Mouse (Mus musculus) left cerebral cortex, adult 9 months (tissue): ENCODE measurements around the gene Mmp14.

Experiments
- DNase-seq, 2 experiments: peaks; one replicate each; pipeline ENCODE4 v3.0.0; 2022; ENCODE audit warnings: low spot score in 2 of 2

Gene Mmp14

DNA sequence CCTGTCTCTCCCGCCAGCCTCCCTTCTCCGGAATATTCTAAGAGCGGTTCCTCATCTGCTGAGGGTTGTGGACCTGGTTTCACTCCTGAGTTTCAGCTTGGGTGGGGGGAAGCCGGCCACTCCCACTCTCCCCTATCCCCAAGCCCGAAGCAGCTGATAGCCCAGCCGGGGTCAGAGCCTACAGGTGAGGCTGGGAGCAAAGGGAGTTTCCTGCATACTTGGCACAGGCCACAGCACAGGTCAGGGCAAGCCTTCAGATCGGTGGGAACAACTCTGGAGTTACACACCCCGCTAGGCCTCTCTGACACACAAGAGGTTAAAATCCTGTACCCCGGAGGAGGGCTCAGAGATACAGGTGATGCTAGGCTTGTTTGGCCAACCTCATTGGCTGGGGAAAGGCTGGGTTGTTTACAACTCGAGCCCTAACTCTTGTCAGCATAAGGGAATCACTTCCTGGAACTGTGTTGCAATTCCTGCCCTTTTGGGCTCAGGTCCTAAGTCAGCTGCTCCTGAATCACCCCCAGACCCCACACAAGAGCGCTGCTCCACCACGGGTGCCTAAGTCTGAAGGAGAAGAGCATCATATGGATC, 2.6 kb downstream of the Mmp14 start:
- no peak for DNase-seq

DNA sequence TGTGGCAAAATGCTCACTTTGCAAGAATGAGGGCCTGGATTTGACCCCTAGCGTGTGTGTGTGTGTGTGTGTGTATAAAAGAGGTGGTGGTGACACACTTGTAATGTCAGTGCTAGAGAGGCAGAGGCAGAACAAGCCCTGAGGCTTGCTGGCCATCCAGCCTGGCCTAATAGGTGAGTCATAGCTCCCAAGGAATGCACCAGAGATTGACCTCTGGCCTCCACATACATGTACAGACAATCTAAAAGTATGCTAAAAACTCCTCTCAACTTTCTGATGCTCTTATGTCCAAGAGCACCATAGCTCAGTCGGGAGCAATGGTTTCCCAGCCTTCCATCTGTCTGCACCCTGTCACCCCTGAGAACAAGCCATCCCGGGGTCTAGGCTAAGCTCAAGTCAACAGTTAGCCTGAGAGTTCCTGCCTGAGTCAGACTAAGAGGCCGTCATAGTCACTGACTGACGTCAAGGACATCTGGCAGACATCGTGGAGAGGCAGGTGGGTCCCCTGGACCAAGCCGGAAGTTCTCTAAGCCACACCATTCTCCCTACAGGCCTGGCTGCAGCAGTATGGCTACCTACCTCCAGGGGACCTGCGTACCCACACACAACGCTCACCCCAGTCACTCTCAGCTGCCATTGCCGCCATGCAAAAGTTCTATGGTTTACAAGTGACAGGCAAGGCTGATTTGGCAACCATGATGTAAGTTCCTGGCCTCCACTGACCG, 3.9 kb downstream of the Mmp14 start:
- no peak for DNase-seq

DNA sequence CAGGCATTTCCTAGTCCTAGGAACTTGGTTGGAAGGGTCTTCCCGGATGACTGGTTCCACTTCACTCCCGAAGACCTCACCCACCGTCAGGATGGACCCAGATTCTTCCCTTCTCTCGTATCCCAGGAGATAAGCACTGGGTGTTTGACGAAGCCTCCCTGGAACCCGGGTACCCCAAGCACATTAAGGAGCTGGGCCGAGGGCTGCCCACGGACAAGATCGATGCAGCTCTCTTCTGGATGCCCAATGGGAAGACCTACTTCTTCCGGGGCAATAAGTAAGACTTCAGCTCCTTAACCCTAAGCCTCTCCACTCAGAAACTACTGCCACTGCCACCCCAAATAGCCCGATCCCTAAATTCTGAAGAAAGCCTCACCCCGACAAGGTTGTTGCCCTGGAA, 7.7 kb downstream of the Mmp14 start:
- no peak for DNase-seq

DNA sequence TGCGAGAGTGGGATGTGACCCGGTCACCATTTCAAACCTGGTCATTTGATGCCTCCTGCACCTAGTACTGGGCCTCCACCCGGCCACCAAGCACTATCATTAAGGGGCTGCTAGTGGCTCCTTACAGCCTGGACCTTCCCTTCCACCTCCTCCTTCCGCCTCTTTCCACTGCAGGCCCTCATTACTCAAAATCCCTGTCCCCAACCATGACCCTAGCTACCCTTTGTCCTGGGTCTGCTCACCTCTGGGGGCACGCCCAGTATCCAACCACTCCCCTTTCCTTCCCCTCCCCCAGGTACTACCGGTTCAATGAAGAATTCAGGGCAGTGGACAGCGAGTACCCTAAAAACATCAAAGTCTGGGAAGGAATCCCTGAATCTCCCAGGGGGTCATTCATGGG, 8.2 kb downstream of the Mmp14 start:
- no peak for DNase-seq

DNA sequence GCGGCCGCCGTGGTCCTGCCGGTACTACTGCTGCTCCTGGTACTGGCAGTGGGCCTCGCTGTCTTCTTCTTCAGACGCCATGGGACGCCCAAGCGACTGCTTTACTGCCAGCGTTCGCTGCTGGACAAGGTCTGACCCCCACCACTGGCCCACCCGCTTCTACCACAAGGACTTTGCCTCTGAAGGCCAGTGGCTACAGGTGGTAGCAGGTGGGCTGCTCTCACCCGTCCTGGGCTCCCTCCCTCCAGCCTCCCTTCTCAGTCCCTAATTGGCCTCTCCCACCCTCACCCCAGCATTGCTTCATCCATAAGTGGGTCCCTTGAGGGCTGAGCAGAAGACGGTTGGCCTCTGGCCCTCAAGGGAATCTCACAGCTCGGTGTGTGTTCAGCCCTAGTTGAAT, 9.1 kb downstream of the Mmp14 start:
- DNase-seq, result no peak

DNA sequence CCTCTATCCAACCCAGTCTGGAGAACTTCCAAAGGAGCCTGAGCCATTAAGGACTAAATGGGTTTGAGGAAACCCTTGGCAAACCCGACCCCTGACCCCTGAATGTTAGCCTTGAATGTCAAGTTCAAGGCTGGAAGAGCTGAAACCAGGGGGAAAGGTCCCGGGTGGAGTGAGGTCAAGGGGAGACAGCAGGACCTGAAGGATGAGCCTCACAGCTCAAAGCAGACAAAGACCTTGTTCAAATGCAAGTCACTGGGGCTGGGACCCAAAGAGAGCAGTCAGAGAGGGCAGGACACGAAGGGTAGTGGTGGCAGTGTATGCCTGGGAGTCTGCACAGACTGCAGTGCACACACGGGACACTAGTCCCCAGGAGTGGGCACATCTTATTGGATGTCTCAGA, 10.0 kb downstream of the Mmp14 start:
- DNase-seq, result no peak

DNA sequence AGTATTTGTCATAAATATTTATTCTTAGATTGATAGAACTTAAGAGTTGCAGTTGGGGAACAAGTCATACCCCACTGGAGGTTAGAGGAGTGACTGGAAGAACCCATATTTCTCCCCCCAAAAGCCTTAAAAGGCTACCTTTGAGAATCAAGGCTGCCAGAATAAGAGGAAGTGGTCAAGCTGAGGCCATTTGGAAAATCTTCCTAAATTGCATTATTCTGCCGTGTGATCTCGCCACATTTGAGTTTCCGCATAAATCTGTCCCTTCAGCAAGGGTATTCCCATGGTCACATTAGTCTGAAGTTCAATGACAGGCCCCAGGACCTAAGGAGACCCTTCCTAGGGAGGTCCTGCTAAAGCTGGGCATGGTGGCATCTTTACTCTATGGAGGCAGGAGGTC, 11.1 kb downstream of the Mmp14 start:
- no peak for DNase-seq

DNA sequence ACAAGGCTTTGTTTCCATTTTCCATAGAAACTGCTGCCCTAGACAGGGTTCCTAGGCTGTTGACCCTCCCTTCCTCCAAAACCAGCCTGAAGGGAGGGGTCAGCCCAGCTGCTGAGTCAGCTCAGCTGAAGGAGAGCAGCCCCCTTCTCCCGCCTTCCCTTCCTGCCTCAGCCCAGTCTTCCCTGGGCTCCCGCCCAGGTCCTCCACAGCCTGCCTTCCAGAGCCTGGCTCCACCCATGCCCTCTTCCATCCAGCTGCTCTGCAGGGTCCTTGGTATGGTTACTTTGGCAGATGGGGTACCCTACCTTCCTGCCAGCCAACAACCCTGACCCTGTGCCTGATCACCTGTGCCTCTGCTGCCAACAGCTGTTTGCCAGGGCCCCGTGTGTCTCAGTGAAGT, 11.8 kb downstream of the Mmp14 start:
- DNase-seq, result no peak

DNA sequence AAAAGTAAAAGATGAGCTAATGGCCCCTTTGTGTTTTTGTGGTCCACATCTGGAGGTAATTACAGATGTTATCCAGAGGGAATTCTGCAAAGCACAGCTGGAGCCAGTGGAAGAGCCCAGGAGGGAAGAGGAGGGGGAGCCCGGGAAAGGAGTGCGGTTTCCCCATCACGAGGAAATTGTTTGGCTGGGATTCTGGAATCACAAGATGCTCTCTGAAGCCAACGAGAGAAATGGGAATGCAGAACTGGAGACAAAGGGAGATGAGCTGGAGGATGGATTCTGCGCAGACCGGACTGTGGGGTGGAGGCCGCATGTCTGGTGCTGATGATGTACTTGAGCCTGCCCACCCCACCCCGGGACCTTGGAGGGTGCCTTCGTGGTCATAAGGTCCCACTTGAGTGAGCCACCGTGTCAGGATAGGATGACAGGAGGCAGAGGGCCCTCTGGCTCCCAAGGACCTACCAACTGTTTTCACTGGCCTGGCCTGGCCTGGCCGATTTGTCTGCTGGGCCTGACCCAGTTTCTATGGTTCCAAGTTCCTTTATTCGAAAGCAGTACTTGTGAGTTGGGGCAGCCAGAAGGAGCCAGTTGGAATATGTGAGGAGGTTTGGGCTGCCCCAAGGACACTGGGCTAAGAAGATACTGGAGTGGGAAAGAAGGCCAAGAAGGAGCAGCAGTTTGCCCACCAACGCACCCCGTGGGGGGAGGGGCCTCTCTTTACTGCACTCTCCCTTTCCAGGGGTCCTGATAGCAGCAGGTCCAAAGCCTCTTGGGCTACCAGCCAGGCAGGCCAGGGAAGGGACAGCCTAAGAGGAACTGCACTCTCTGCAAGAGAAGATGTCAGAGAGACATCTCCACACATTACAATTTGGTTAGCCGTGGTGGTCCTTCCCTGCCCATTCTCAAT, 12.6 kb downstream of the Mmp14 start:
- DNase-seq, result no peak

DNA sequence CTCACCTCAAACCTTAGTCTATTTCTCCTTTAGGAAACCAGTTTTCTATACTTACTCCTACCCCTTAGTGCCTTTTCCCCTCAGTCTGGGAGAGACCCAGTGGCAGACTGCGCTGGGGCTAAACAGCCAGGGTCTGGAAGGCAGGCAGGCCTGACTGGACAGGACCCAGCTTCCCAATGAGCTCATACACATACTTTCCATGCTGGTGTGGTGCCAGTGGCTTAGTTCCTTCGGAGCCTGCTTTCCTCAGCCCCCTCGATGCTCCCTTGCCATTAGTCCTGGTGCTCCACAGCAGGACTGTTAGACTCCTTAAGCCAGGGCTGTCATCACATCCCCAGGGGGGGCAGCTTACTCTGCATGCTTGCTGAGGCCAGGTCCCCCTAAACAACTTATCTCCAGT, 14.1 kb downstream of the Mmp14 start:
- no peak for DNase-seq

DNA sequence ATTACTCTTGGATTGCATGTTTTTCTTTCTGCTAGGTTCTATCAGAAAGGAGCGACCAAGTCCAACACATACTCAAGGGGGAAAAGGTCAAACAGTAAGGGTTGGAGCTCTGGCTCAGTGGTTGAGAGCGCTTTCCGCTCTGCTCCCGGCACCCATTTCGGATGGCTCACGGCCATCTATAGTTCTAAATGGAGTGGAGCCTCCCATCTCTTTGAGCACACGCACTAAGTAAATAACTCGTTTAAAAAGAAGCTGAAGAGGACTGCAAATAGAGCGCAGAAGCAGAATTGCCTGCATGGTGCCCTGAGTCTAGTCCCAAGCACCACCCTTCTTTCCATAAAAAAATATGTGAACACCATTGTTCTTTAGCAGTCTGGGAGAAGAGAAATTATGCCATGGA, 22.2 kb downstream of the Mmp14 start:
- no peak for DNase-seq

DNA sequence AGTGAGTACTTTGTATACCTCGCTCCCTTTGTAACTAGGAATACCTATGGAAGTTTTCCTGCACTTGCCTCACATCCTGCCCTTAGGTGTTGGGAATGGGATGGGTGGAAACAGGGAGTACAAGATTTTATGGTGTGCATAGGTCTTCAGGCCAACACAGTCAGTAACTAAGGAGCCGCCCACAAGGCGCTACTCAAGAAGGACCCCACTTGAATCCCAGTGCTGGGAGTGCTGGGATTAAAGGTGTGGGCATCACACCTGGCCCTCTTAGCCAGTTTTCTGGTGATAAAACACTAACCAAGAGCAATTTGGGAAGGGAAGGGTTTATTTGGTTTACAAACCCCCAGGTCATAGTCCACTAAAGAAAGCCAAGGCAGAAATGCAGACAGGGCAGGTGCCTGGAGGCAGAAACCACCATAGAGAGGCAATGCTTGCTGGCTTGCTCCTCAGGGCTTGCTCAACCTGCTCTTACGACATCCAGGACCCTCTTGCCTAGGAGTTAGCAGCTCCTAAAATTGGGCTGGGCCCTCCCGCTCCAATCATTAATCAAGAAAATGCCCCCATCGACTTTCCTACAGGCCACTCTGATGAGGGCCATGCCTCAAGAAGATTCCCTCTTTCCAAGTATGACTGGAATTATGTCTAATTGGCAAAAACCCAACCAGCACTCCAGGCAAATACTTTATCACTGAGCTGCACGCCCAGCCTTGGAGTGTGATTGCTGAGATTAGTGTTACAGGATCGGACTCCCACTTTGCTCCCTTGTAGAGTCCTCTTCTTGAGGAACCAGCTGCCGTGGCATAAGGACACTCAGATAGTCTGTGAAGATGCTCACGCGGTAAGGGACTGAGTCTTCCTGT, 23.5 kb downstream of the Mmp14 start:
- no peak for DNase-seq

DNA sequence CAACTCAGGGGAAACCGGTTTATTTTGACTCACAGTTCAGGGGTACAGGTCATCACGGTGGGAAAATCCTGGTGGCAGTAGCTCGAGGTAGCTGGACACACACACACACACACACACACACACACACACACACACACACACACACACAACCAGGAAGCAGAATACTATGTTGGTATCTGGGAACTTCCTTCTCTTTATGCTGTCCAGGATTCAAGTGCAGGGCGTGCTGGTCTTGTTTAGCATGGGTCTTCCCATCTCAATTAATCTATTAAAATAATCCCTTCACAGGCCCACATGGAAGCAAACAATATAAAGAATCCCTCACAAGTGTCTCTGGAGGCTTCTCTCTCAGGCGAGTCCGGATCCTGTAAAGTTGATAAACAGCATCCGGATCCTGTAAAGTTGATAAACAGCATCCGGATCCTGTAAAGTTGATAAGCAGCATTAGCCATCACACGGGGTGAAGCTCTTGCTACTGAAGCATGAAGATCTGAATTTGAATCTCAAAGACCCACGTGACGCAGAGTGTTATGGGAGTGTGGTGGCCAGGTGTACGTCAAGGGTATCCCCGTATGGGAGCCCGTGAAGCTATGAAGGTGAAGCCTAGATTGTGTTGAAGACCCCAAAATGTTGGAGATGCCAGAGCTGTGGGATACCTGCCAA, 26.6 kb downstream of the Mmp14 start:
- DNase-seq, result no peak

DNA sequence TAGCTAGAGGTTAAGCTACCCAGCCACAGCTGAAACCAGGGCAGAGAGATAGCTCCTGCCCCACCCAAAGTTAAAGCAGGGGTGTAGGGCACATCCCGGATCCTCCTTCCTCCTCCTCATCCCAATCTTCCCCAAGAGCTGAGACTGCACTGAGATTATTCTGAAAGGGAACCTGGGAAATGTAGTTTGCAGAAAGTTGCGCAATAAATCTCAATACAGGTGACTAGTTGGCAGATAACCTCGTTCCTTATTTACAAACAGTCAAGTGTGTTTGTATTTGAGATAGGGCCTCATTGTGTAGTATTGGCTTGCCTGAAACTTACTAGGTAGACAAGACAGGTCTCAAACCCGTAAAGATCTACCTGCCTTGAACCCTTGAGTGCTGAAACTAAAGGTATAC, 30.7 kb downstream of the Mmp14 start:
- no peak for DNase-seq

DNA sequence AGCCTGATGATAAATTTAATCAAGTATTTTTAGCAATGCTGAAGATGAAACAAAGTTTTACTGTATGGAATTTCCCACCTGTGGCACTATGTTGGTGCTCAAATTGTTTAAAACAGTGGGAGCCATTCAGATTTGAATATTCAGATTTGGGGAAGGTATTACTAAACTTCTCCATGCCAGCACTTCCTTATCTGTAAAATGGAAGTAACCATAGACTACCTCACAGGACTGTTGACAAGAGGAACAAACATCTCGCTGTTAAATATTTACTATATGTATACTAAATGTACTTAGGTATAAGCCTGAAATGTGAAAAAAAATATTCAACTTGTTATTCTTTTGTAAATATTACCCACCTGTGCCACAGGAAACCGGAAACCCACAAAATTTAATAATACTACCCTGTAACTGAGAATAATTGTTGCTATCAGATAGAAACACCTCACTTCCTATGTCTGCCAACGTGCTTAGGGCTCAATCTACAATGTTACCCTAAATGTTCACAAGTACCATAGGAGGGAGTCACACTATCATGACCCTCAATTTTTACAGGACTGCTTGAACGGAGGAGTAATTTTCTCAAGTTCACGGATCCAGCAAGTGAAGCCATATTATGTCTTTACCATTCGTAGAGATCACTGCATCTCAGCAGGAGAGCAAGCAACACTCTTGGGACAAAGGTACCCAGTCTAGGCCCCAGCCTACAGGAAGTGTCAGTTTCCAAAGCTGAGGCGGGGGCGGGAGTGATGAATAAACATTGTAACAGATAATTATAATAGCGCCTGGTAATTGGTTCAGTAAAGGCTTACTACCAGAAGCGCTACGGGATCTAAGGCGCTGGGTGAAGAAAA, 31.9 kb downstream of the Mmp14 start:
- DNase-seq, result no peak

DNA sequence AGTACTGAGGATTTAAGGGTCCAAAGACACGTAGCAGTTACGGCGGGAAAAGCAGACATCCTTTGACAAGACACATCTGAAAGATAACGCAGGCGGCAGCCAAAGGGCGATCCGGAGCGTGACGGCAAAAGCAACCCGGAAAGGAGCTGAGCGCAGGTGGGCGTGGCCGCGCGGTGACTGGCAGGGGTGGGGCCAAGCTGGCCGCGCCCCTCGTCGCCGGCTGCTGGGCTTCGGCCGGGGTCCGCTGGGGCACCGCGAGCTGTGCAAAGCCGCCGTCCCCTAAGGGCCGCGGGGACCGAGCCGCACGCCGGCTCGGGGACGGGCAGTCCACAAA, 32.5 kb downstream of the Mmp14 start, which contains the start of gene Lrp10:
Gene Lrp10, plus strand, starts transcription at position 179 of the 334 bp plus-strand sequence.
- DNase-seq, result peak; percentile 27 to 82

DNA sequence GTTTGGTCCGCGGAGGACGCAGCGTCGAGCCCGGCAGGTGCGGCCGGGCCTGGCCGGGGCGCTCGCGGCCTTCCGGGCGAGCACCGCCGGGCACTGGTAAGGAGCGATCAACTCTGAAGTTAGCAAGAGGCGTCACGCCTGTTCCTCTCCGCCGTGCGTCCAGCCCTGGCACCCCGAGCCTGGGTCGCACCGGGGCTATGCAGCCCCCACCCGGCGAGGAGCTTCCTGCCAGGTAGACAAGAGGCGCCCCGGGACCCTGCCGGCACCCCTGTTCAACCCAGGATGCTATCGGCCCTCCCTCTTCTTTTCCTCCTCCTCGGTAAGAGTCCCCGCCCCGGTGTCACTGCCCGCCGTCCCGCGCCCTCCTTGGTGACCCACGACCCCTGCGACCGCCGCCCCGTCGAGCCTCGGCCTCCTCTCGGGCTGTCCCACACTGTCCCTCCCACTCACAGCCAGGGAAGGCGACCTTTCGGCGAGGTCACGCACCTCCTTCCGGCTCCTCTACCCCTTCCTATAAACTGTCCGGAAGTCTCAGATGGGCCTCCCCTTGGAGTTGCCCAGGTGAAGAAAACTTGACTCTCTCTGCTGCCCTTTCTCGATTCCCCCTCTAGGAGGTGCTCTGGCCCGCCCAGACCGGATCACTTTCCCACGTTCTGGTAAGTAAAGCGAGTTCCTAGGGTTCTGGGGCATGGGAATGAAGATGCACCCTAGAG, 33.0 kb downstream of the Mmp14 start:
- DNase-seq, result peak in 1 of 2 experiments; percentile 40

DNA sequence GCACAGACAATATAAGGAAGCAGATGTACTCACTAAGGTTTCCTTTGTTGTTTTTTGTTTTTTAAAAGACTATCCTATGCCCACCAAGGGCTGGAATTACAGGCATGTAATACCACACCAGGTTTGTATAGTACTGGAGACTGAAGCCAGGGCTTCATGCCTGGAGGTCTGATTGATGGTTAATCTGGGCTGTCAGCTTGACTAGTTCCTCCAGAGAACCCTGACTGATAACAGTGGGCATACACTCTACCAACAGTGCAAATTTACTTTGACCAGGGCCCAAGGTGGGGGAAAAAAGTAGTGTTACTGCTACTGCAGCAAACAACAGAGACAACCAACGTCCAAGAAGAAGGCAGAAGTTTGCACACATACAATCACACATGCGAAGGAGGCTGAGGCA, 40.1 kb downstream of the Mmp14 start:
- no peak for DNase-seq

DNA sequence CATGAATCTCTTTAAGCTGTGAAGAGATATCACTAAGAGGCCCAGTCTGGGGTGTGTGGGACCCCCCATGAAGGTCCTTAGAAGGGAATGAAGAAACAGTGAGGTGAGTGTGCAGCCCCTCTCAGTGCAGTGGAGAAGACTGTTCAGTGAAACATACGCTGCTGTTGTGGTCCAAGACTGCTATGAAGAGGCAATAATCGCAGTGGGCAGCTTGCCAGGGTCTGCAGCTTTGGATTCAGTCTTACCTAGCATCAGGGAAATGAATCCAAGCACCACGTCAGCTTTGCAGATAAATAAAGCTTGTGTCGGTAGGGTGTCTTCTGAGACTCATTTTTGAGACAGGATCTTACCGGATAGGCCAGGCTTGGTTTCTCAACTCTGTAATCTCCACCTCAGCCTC, 41.3 kb downstream of the Mmp14 start:
- DNase-seq, result no peak

DNA sequence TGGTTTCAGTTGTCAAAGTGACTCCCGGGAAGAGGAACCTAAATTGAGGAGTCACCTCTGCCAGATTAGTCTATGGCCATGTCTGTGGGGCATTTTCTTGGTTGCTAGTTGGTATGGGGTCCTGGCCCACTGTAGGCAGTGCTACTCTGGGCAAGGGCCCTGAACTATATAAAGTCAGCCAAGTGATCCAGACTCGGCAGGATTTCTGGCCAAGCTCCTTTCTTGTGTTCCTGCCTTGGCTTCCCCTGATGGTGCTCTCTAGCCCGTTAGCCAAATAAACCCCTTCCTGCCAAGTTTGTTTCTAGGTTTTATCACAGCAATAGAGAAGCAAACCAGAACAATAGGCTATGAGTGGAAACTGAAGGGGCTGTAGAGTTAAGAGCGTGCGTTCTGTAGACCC, 43.3 kb downstream of the Mmp14 start:
- DNase-seq, result no peak
